Mouse (Mus musculus) heart, adult 8-10 months (tissue): Measurements from ENCODE around the gene Ildr2. TPM values are rescaled to one million over a fixed set of nuclear protein-coding genes. Genes with fewer than 3 reads are reported as not detected.

ENCODE experiments used
- DNase-seq: peaks from one replicate; pipeline ENCODE4 v3.0.0; 2022; ENCODE audit warnings: low spot score
- total RNA-seq, 4 experiments: library from RNA; stranded (reverse); gene quantifications; 2 replicates each; pipeline ENCODE4 v1.2.4; 2022

Gene Ildr2
- total RNA-seq, 4 experiments from 2014 or later = 2.7 to 3.2 (median 2.9) TPM

DNA sequence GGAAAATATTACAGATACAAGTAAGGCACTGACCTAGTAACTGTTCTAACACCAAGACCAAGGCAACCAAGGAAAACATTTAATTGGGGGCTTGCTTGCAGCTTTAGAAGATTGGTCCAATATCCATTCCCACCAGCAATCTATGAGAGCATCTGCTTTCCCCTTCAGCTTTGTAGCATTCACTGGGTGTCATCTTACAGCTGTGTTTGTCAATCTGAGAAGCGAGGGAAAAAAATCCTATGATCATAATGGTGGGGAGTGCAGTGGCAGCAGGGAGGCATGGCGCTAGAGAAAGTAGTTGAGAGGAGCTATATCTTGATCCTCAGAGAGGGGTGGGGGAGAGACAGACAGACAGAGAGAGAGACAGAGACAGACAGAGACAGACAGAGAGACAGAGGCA lies 88.1 kb downstream of the Ildr2 start:
- no peak for DNase-seq

DNA sequence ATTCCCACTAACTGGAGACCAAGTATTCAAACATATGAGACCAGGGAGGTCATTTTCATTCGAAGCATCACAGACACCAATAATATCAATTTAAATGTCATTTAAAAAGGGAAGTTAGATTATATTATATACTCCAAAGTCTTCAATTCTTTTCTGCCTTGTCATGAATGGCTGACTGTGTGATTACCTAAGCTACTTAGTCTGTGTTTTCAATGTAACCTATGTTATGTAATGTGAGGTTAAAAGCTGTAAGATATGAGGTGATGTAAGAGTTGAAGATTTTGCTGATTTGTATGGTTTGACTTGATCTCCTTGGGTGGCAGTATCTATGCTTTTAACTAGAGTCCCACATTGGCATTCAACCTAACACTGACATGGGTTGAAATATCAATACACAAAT lies 88.6 kb downstream of the Ildr2 start:
- DNase-seq = no peak

DNA sequence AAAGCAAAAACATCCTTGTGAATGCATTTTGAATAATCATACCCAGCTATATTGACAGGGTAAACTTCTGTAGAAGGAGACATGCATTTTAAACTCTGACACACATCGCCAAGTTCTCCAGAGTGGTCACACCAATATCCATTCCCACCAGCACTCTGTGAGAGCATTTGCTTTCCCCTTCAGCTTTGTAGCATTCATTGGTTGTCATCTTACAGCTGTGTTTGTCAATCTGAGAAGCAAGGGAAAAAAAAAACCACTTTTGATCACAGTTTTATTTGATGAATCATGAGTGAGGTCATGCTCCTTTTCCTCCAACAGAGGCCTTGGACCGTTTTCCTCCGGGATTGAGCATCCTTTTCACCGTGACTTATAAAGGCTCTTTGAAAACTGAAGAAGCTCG lies 89.6 kb downstream of the Ildr2 start:
- no peak for DNase-seq

DNA sequence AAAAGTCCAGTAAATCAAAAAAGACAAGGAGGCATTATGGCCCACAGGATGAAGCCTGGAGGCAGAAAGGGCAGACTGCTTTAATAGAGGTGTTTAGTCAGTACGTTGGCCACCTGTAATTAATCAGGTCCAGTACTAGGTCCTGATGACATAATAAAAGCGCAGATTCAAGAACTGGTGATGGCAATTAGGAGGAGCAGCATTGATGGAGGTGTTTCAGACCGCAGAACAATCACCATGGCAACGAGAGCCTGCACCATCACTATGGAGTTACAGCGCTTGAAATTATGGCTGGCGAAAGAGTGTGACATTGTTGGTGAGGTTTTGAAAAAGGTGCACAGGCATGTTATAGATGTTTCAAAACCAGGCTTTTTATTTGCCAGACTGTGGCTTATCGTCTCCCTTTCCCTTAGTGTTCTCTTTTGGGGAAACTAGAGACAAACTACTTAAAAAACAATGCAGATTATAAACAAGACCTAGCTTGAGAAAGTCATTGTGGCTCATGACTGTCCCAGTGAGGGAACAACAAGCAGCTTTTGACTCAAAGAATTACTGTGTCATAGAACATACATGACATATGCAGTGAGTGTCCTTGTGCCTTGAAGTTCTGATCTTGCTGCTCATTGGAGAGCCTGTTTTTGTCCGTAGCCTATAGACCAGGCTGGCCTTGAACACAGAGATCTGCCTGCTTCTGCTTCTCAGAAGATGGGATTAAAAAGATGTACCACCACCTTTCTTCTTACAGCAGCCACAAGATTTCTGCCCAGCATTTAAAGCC lies 90.5 kb downstream of the Ildr2 start:
- DNase-seq = no peak

DNA sequence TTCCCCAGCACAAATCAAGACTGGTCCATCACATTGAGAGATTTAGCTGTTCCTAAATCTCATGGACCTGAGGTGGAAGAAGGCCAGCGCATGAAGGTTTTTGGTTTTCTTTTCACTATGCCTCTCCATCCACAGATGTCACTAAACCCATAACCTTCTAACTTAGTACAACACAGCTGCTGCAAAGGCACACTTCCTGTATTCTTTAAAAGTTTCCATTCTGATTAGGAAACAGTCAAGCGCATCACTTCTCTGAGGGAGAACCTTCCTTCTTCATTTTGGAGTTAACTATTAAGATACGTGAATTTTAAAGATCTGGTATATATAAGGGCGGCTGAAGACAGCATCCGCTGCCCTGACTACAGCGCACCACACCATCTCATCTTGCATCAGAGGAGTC lies 91.7 kb downstream of the Ildr2 start:
- no peak for DNase-seq

DNA sequence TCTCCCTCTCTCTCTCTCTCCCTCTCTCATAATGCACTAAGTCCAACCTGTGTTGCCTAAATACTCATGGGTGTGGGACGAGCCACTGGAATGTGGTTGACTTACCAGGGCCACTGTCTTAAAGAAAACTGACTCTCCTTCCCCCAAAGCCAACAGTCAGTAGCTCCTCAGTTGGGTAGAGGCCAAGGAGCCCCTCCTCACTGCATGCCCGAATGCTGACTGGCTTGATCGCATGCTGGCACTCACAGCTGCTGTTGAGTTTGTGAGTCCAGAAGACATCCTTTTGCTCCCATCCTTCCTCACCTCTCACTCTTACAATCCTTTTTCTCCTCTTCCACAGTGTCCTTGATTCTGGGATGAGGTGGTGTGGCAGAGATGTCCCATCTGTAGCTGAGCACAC lies 93.0 kb downstream of the Ildr2 start:
- no peak for DNase-seq

DNA sequence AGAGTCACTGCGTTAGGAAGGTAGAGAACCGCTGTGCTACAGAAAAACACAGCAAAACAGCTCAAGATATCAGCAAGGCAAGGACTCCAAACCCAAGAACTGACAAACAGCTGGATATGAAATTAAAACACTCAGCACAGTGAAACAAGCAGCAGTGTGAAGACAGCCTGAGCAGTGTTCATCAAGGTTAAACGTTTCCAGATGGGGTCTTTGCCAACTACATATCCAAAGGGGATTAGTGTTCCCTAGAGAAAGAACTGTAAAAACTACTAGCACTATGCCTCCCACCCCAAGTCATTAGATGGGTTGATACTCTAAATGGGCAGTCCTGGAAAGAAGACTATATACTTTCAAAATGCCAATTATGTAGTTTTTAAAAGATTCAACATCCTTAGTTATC lies 95.4 kb downstream of the Ildr2 start:
- no peak for DNase-seq

DNA sequence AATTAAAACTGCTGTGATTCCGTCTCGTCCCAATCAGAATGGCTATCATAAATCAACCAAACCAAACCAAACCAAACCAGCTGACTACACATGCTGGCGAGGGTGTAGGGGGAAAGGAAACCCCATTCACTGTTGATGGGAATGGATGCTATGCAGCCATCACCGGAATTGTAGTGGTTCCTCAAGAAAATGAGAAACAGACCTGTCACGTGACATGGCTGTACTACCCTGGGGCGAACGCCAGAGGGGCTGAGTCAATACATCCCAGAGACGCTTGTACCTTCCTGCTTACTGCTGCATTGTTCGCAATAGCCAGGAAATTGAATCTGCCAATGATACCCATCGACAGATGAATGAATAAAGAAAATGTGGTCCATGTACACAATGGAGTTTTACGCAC lies 95.8 kb downstream of the Ildr2 start:
- no peak for DNase-seq

DNA sequence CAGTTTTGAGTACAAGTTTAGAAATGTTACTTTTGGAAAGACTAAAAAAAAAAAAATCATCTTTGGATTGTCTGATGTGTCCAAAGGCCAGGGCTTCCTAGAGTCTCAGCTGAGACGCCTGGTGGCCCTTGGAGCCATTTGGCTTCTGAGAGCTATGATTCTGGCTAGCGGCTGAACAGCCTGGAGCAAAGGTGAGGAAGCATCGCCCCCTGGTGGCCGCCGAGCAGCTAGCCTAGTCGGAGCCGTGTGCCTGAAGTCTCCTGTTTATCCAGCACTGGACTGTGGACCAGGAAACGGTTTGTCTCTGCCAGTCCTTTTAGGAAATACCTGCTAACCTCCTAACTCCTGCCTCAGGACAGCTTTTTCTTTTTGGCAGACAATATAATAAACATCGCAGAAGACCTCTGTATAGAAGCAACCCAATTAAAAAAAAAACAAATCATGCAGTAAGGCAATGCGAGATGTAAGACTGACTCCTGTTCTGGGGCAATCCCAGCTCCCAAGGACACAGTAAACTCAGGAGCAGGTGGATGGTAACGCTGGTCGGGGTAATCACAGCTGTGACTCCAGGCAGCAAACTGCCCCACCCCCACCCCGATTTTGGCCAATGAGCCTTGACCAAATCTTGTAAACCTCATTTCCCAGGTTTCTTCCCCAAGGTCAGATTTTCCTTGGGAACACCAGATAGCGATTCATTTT lies 106.4 kb downstream of the Ildr2 start:
- DNase-seq = peak; percentile 79

DNA sequence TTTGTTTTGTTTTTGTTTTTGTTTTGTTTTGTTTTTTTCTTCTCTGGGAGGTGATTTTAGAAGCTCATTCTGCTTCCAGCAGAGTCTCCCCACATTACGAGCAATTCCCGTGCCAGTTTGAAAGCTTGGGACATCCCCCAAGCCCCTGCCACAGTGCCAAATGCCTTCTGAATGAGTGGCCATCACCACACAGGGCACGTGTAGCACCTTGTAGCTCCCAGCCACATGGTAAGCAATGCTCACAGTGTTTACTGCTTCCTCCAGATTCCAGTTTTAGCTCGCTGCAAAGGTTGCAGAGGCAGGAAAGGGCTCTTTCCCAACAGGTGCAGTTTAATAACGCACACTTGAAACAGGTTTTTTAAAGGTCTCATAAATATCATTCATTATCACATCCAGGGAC lies 107.0 kb downstream of the Ildr2 start:
- DNase-seq = no peak

DNA sequence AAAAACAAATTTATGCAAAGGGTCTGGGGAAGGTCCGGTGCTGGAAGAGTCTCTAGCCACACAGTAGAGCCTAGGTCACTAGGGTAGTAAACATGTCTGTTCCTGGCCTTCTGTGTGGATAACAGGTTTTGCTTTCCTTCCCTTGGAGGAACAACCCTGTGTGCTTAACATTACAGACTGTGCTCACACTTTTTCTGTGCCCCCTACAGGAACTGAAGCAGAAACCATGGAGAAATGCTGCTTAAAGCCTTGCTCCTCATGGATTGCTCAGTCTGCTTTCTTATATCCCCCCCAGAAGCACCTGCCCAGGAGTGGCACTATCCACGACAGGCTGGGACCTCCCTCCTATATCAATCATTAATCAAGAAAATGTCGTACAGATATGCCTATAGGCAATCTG lies 107.9 kb downstream of the Ildr2 start:
- DNase-seq = no peak

DNA sequence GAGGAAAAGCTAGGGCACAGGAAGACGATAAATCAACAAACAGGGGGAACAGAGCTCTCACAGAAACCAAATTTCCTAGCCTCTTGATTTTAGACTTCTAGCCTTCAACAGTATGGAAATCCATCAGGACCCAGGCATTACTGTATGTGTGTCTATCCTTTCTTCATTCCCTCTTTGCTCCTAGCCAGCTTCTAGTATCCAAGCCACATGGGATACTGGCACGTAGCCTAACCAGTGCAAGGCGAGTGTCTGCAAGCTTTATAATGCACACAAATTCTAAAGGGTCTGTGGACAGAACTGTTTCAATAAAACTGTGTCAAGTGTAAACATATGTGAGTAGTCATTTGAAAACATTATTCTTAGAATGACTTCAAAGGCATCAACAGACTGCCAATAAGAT lies 108.7 kb downstream of the Ildr2 start:
- no peak for DNase-seq

DNA sequence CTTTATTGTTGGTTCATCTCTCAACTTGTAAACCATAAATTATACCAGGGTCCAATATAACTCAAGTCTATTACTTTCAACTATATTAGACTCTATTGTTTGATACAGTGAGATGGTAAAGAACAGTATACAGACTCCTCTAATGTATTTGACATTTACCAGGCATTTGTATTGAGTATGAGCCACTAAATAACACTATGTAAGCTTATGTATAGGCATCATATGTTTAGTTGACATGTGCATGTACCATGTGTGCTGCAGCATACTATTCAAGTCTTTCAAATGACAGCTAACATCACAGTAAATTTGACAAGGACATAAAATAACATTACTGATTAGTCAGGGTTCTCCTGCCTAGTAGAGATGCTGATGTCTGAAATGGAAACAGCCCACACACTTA lies 109.2 kb downstream of the Ildr2 start:
- no peak for DNase-seq

Other genes with a start within 250 kb of the Ildr2 start
- 10 to 100 TPM; 36.3 to 55.0 (median 43.5) TPM for gene Dusp27, start 126.2 kb upstream of the Ildr2 start, total RNA-seq
- not detected for gene Gpa33, start 123.9 kb upstream of the Ildr2 start, total RNA-seq
- gene Mael, start 15.4 kb upstream of the Ildr2 start, total RNA-seq = not detected
- 1 to 10 TPM; 6.3 to 8.5 (median 7.2) TPM for gene Tada1, start 125.0 kb downstream of the Ildr2 start, total RNA-seq
- gene Pogk, start 155.7 kb downstream of the Ildr2 start, total RNA-seq = 10 to 100 TPM in 2 of 4 experiments, 1 to 10 TPM in 2; 9.6 to 15.1 (median 10.4) TPM
- not detected for gene Gm4846, start 243.4 kb downstream of the Ildr2 start, total RNA-seq